Mouse (Mus musculus) cerebellum, adult 2 months (tissue): Measurements from ENCODE around the gene Rpusd1. TPM values are rescaled to one million over a fixed set of nuclear protein-coding genes. Genes with fewer than 3 reads are reported as not detected.

Experiments used
- DNase-seq, 2 experiments: peaks; one replicate each; pipeline ENCODE4 v3.0.0; 2021
- H3K27ac ChIP-seq: fragments of 200-500 bp; 2 replicates; pipeline ENCODE4 v1.5.1; 2012; ENCODE audit warnings: low read length, control low read depth, inconsistent platforms; ENCODE audit not compliant: insufficient read depth
- H3K27me3 ChIP-seq: fragments of 200-500 bp; 2 replicates; pipeline ENCODE4 v1.6.1; 2012; ENCODE audit warnings: inconsistent platforms, mild to moderate bottlenecking, low read length, moderate library complexity; ENCODE audit not compliant: control insufficient read depth, insufficient read depth
- H3K4me1 ChIP-seq: fragments of 200-500 bp; 2 replicates; pipeline ENCODE4 v1.6.1; 2011; ENCODE audit warnings: low read length; ENCODE audit not compliant: control insufficient read depth, insufficient read depth
- H3K4me3 ChIP-seq: fragments of 200-500 bp; replicated peaks from 2 replicates; pipeline ENCODE3; 2011; ENCODE audit warnings: mild to moderate bottlenecking, low read depth, low read length, control low read depth; ENCODE audit not compliant: insufficient read depth
- CTCF ChIP-seq: fragments of 200-500 bp; IDR thresholded peaks from 2 replicates; pipeline ENCODE4 v1.5.1; 2011; ENCODE audit warnings: low read depth, mild to moderate bottlenecking, control low read depth, low read length, moderate library complexity, borderline replicate concordance; ENCODE audit not compliant: insufficient read depth
- POLR2A ChIP-seq: fragments of 200-500 bp; IDR thresholded peaks from 2 replicates; pipeline ENCODE4 v1.6.1; 2011; ENCODE audit warnings: low read length, control low read depth, borderline replicate concordance; ENCODE audit not compliant: insufficient read depth
- WGBS: fragments of 180-500 bp; shearing (Covaris S2); methylation state at CpG from one replicate; pipeline ENCODE4 v1.1.7; 2018; 5-methylcytosine and 5-hydroxymethylcytosine counted together
- polyA plus RNA-seq: library from polyadenylated mRNA; depleted of rRNA; stranded (reverse); fragments of >200 nt; gene quantifications from 2 replicates; pipeline ENCODE4 v1.2.3, GENCODE M21; 2012

The Rpusd1 gene
- polyA plus RNA-seq, 1 experiment = 96.4 TPM

- DNase-seq = no peak
- no peak overlapping the region for H3K27ac ChIP-seq
- TF ChIP-seq POLR2A (no peak), CTCF (no peak)
- 57% methylated on average over 9 of the region's 9 CpGs for WGBS
- no peaks in the 10 kb centered on the region for H3K4me1 ChIP-seq
- H3K4me3 ChIP-seq = no peak overlapping the region
- H3K27me3 ChIP-seq = no peaks in the 10 kb centered on the region
Observed at GRCm38 (mm10) chr17:25700863-25701496, 26.5 kb upstream of the Rpusd1 start.

- no peak for DNase-seq
- TF ChIP-seq POLR2A (no peak), CTCF (no peak)
Observed at GRCm38 (mm10) chr17:25709994-25710393, 17.5 kb upstream of the Rpusd1 start.

GRCm38 (mm10) chr17:25711136-25711535, 16.3 kb upstream of the Rpusd1 start:
- TF ChIP-seq POLR2A (no peak), CTCF (no peak)
- no peaks in the 10 kb centered on the region for H3K4me1 ChIP-seq
- no peak for DNase-seq
- WGBS = 64% methylated on average over 4 of the region's 4 CpGs
- H3K27ac ChIP-seq = no peak overlapping the region
- no peaks in the 10 kb centered on the region for H3K27me3 ChIP-seq
- H3K4me3 ChIP-seq = no peak overlapping the region

More at GRCm38 (mm10) chr17:25709994-25710393, 17.5 kb upstream of the Rpusd1 start:
- Histone ChIP-seq H3K4me3 (no peak overlapping the region), H3K4me1 (no peaks in the 10 kb centered on the region), H3K27ac (no peak overlapping the region), H3K27me3 (no peaks in the 10 kb centered on the region)
- 94% methylated on average over 2 of the region's 2 CpGs for WGBS

- TF ChIP-seq CTCF (no peak), POLR2A (no peak)
- Histone ChIP-seq H3K27me3 (no peaks in the 10 kb centered on the region; the same call in 1 of the 2 replicates), H3K4me1 (no peaks in the 10 kb centered on the region)
Observed at GRCm38 (mm10) chr17:25715627-25716026, 11.8 kb upstream of the Rpusd1 start.

GRCm38 (mm10) chr17:25716130-25716529, 11.3 kb upstream of the Rpusd1 start:
- H3K4me1 ChIP-seq = no peaks in the 10 kb centered on the region
- TF ChIP-seq POLR2A = no peak
- no peak for TF ChIP-seq CTCF
- H3K27ac ChIP-seq = no peak overlapping the region
- H3K27me3 ChIP-seq = no peaks in the 10 kb centered on the region; the same call in 1 of the 2 replicates
- H3K4me3 ChIP-seq = no peak overlapping the region
- DNase-seq = no peak
- 8% methylated on average over 6 of the region's 6 CpGs for WGBS

More at GRCm38 (mm10) chr17:25715627-25716026, 11.8 kb upstream of the Rpusd1 start:
- Histone ChIP-seq H3K27ac (no peak overlapping the region), H3K4me3 (no peak overlapping the region)
- DNase-seq = no peak
- 55% methylated on average over 3 of the region's 3 CpGs for WGBS

- no peak for DNase-seq
- TF ChIP-seq POLR2A (no peak), CTCF (no peak)
- Histone ChIP-seq H3K4me1 (no peaks in the 10 kb centered on the region), H3K4me3 (no peak within 1 kb of the TSS), H3K27me3 (no peaks in the 10 kb centered on the region; the same call in 1 of the 2 replicates), H3K27ac (no peak within 1 kb of the TSS)
- 1% methylated on average over 45 of the region's 45 CpGs for WGBS
Observed at GRCm38 (mm10) chr17:25716711-25717637, 10.5 kb upstream of the Rpusd1 start, which contains the start of gene Gng13. TSS of gene Gng13 (plus strand) at chr17:25717171.

- no peaks in the 10 kb centered on the region; the same call in 1 of the 2 replicates for H3K27me3 ChIP-seq
- no peak for DNase-seq
- no peak overlapping the region for H3K4me3 ChIP-seq
- H3K27ac ChIP-seq = no peak overlapping the region
- H3K4me1 ChIP-seq = no peaks in the 10 kb centered on the region
- TF ChIP-seq POLR2A = no peak
- no peak for TF ChIP-seq CTCF
- WGBS = 6% methylated on average over 6 of the region's 6 CpGs
Observed at GRCm38 (mm10) chr17:25717691-25718090, 9.8 kb upstream of the Rpusd1 start.

- H3K4me1 ChIP-seq = no peaks in the 10 kb centered on the region
- WGBS = 95% methylated on average over 5 of the region's 5 CpGs
- H3K27me3 ChIP-seq = no peaks in the 10 kb centered on the region; the same call in 1 of the 2 replicates
- H3K27ac ChIP-seq = no peak overlapping the region
- DNase-seq = no peak
- no peak overlapping the region for H3K4me3 ChIP-seq
- TF ChIP-seq CTCF (no peak), POLR2A (no peak)
Observed at GRCm38 (mm10) chr17:25721476-25721875, 6.0 kb upstream of the Rpusd1 start.
